ENCODE assay signal across 7 mouse cellular contexts in the genomic region with DNA sequence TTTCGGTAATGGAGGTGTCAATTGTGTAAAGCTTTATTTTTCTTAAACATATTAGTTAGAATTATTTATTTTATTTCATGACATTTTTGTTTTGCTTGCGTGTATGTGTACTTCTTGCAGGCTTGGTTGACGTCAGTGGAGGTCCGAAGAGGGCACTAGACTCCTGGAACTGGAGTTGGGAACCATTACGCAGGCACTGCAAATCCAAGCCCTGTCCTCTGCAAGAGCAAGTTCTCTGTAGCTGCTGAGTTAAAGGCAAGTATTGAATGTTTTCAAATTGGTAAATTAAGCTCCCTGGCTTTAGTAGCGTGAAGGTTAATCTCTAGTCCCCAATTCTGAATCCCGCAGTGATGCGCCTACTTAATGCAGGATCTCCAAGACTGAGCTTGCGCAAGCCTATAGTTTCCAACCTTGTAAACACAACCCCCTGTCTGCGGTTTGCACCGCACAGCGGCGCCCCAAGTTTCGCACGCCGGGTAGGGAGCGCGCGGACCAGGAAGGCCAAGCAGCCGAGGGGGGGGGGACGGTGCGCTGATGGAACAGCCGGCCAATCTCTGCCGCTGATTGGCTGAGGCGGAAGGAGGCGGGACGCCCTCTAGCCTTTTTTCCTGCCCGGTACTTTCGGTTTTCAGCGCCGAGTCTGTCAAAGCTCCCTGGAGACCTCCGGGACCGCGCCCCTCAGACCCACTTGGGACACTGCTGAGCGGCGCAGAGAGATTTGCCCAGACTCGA. TPM values are rescaled to one million over a fixed set of nuclear protein-coding genes. Genes with fewer than 3 reads are reported as not detected.
DNase-seq lines count a peak whose midpoint lies in the region; ATAC-seq lines count a peak whose summit lies in the region.

TSS of gene Stat1 (plus strand) at position 581 of the 732 bp plus-strand sequence.

- H3K4me3 ChIP-seq in embryonic facial prominence, embryonic 10.5 days: peak within 1 kb of the TSS; percentile 88
- H3K4me3 ChIP-seq in limb, embryonic 10.5 days: peak within 1 kb of the TSS; percentile 93
- peak within 1 kb of the TSS; percentile 78 for H3K4me3 ChIP-seq in midbrain, embryonic 13.5 days (replicated peaks)

- peaks cover 11% of the 10 kb centered on the region; the same call in 1 of the 2 replicates for H3K4me1 ChIP-seq in embryonic facial prominence, embryonic 10.5 days
- peaks cover 13% of the 10 kb centered on the region; the same call in 1 of the 2 replicates for H3K4me1 ChIP-seq in limb, embryonic 10.5 days
- H3K4me1 ChIP-seq in midbrain, embryonic 13.5 days (replicated peaks): peaks cover 13% of the 10 kb centered on the region

- peak within 1 kb of the TSS; percentile 76 for H3K9ac ChIP-seq in midbrain, embryonic 13.5 days (replicated peaks)

- H3K4me2 ChIP-seq in midbrain, embryonic 13.5 days (replicated peaks): peak within 1 kb of the TSS; percentile 74

- peak within 1 kb of the TSS; percentile 76 for H3K27ac ChIP-seq in embryonic facial prominence, embryonic 10.5 days (replicated peaks)
- peak within 1 kb of the TSS; percentile 80 for H3K27ac ChIP-seq in limb, embryonic 10.5 days
- H3K27ac ChIP-seq in midbrain, embryonic 13.5 days: peak within 1 kb of the TSS; percentile 31; the same call in 1 of the 2 replicates

- ATAC-seq in granulocyte monocyte progenitor cell, adult 5-6 weeks (replicated peaks; ENCODE audit: poor library complexity, severe bottlenecking): peak; percentile 98
- peak; percentile 93 for ATAC-seq in midbrain, embryonic 13.5 days

- no peaks in the 10 kb centered on the region for H3K36me3 ChIP-seq in embryonic facial prominence, embryonic 10.5 days (replicated peaks)
- peaks cover 2% of the 10 kb centered on the region; the same call in 1 of the 2 replicates for H3K36me3 ChIP-seq in limb, embryonic 10.5 days
- no peaks in the 10 kb centered on the region for H3K36me3 ChIP-seq in midbrain, embryonic 13.5 days

- peak; percentile 94 for DNase-seq in adrenal gland, postnatal 10 days
- peak; percentile 96 for DNase-seq in embryonic facial prominence, embryonic 10.5 days (ENCODE audit: low spot score)
- DNase-seq in kidney, adult 11 months: peak; percentile 82
- peak; percentile 97 for DNase-seq in limb, embryonic 10.5 days (ENCODE audit: low spot score)
- DNase-seq in spleen, adult 12 weeks (ENCODE audit: low spot score): peak; percentile 85

- peaks cover 14% of the 10 kb centered on the region for H3K27me3 ChIP-seq in embryonic facial prominence, embryonic 10.5 days (replicated peaks; ENCODE audit: low read depth, poor library complexity, severe bottlenecking)
- peaks cover 12% of the 10 kb centered on the region; the same call in 1 of the 2 replicates for H3K27me3 ChIP-seq in limb, embryonic 10.5 days (ENCODE audit: low read depth, poor library complexity, severe bottlenecking)
- 0 out of 2 replicates have a peak, but pooled peaks cover 8% of the 10 kb centered on the region for H3K27me3 ChIP-seq in midbrain, embryonic 13.5 days

- no peaks in the 10 kb centered on the region for H3K9me3 ChIP-seq in embryonic facial prominence, embryonic 10.5 days
- no peaks in the 10 kb centered on the region for H3K9me3 ChIP-seq in limb, embryonic 10.5 days (replicated peaks)
- H3K9me3 ChIP-seq in midbrain, embryonic 13.5 days: no peaks in the 10 kb centered on the region

- WGBS in embryonic facial prominence, embryonic 10.5 days: 4% methylated on average over 37 of the region's 37 CpGs
- WGBS in limb, embryonic 10.5 days: 5% methylated on average over 37 of the region's 37 CpGs
- WGBS in midbrain, embryonic 13.5 days: 3% methylated on average over 35 of the region's 37 CpGs

RNA-seq across cellular contexts. Expression of gene Stat1, which starts in this region (rescaled TPM):
- 10 to 100 TPM; 42.6 to 52.4 TPM for total RNA-seq in adrenal gland, postnatal 10 days (2021)
- 10.9 and 11.5 TPM in 2 replicates for polyA plus RNA-seq in embryonic facial prominence, embryonic 10.5 days (2016; fragmentation: Nextera tagmentation; extraction: Ambion mirVana)
- 34.7 and 65.5 TPM in 2 replicates for total RNA-seq in granulocyte monocyte progenitor cell, adult 5-6 weeks (2014; fragmentation: Nextera tagmentation)
- total RNA-seq in granulocyte monocyte progenitor cell, adult 5-6 weeks (2017): 51.1 and 52.7 TPM in 2 replicates
- polyA plus RNA-seq in limb, embryonic 10.5 days (2016; fragmentation: Nextera tagmentation; extraction: Ambion mirVana): 7.2 and 10.5 TPM in 2 replicates
- 12.0 and 13.5 TPM in 2 replicates for polyA plus RNA-seq in midbrain, embryonic 13.5 days (2015; fragmentation: Nextera tagmentation; extraction: Ambion mirVana)

Comparison
In these comparisons a context has a peak if more than half of its experiments do, and no peak if none do; other contexts are left out.
1. Peak in every context shown above with its lines: DNase-seq, ATAC-seq, H3K4me3 ChIP-seq and H3K27ac ChIP-seq.